Mouse (Mus musculus) myocyte (in vitro differentiated cells): ENCODE measurements around the gene Ubox5. TPM values are rescaled to one million over a fixed set of nuclear protein-coding genes. Genes with fewer than 3 reads are reported as not detected.
A peak's percentile ranks its signal among the peaks of the same experiment; 100 is the strongest.

ENCODE experiments used
- H3K27me3 ChIP-seq: one replicate; pipeline ENCODE4 v1.6.1; 2011; ENCODE audit not compliant: control insufficient read depth, insufficient read depth, insufficient read length
- H3K36me3 ChIP-seq: one replicate; pipeline ENCODE4 v1.6.1; 2011; ENCODE audit not compliant: control insufficient read depth, insufficient read depth
- H3K4me2 ChIP-seq: one replicate; pipeline ENCODE4 v1.6.1; 2011; ENCODE audit warnings: low read depth, control low read depth
- H3K4me3 ChIP-seq: one replicate; pipeline ENCODE4 v1.5.1; 2011; ENCODE audit warnings: mild to moderate bottlenecking, control low read depth, moderate library complexity
- H3K79me2 ChIP-seq: one replicate; pipeline ENCODE4 v1.6.1; 2011; ENCODE audit not compliant: control insufficient read depth, insufficient read depth
- H3ac ChIP-seq: one replicate; pipeline ENCODE4 v1.6.1; 2011; ENCODE audit not compliant: control insufficient read depth, insufficient read length
- CEBPB ChIP-seq: IDR thresholded peaks from 2 replicates; pipeline ENCODE4 v1.6.1; 2011; ENCODE audit warnings: mild to moderate bottlenecking, moderate library complexity; ENCODE audit not compliant: poor library complexity, insufficient read depth, severe bottlenecking
- E2F4 ChIP-seq: IDR thresholded peaks from one replicate; pipeline ENCODE4 v1.6.1; 2011; ENCODE audit warnings: mild to moderate bottlenecking, control low read depth, moderate library complexity; ENCODE audit not compliant: insufficient read depth
- MAX ChIP-seq: IDR thresholded peaks from one replicate; pipeline ENCODE4 v1.6.1; 2011; ENCODE audit warnings: low read depth, mild to moderate bottlenecking, control low read depth
- MYOD1 ChIP-seq, 3 experiments: IDR thresholded peaks; one replicate each; pipeline ENCODE4 v1.6.1; 2011; ENCODE audit warnings: control low read depth in 2 of 3, low read depth in 2 of 3, mild to moderate bottlenecking in 2 of 3, moderate library complexity in 1 of 3; ENCODE audit not compliant: insufficient read length in 2 of 3, control insufficient read depth in 1 of 3
- MYOG ChIP-seq, 3 experiments: IDR thresholded peaks; one replicate each; pipeline ENCODE4 v1.6.1; 2011; ENCODE audit warnings: control low read depth in 2 of 3, low read depth in 2 of 3, mild to moderate bottlenecking in 2 of 3; ENCODE audit not compliant: insufficient read length in 2 of 3, control insufficient read depth in 1 of 3, insufficient read depth in 1 of 3
- POLR2A ChIP-seq: IDR thresholded peaks from one replicate; pipeline ENCODE4 v1.6.1; 2011; ENCODE audit warnings: low read depth, mild to moderate bottlenecking, control low read depth, moderate library complexity; ENCODE audit not compliant: insufficient read length
- POLR2AphosphoS2 ChIP-seq: IDR thresholded peaks from one replicate; pipeline ENCODE4 v1.6.1; 2011; ENCODE audit warnings: low read depth, control low read depth; ENCODE audit not compliant: insufficient read length
- REST ChIP-seq: IDR thresholded peaks from one replicate; pipeline ENCODE4 v1.6.1; 2011; ENCODE audit warnings: mild to moderate bottlenecking, control low read depth, moderate library complexity; ENCODE audit not compliant: insufficient read depth, insufficient read length
- SRF ChIP-seq: IDR thresholded peaks from one replicate; pipeline ENCODE4 v1.6.1; 2011; ENCODE audit warnings: low read depth; ENCODE audit not compliant: control insufficient read depth, insufficient read length
- TCF12 ChIP-seq: IDR thresholded peaks from one replicate; pipeline ENCODE4 v1.6.1; 2011; ENCODE audit warnings: mild to moderate bottlenecking, control low read depth; ENCODE audit not compliant: poor library complexity, insufficient read depth, severe bottlenecking
- TCF3 ChIP-seq: IDR thresholded peaks from one replicate; pipeline ENCODE4 v1.6.1; 2011; ENCODE audit warnings: low read depth, control low read depth; ENCODE audit not compliant: insufficient read length
- USF1 ChIP-seq: IDR thresholded peaks from one replicate; pipeline ENCODE4 v1.6.1; 2011; ENCODE audit warnings: low read depth, mild to moderate bottlenecking, control low read depth, moderate library complexity
- polyA plus RNA-seq: library from polyadenylated mRNA; unstranded; fragments of >200 nt; fragmentation: generic; extraction: Trizol; gene quantifications from one replicate; pipeline ENCODE4 v1.2.1, GENCODE M21; 2012; ENCODE audit warnings: missing spikeins

Ubox5 gene
- polyA plus RNA-seq, result 5.4 TPM

GRCm38 (mm10) chr2:130629839-130630203, at the start of gene Ubox5, which contains the start of gene Fastkd5:
TSS of gene Ubox5 (minus strand) at chr2:130630038.
TSS of gene Fastkd5 (minus strand) at chr2:130630027.
- Histone ChIP-seq H3K79me2 (peaks cover 44% of the 10 kb centered on the region), H3K27me3 (no peaks in the 10 kb centered on the region), H3K36me3 (peaks cover 14% of the 10 kb centered on the region), H3K4me3 (peak within 1 kb of the TSS; percentile 89), H3K4me2 (peak within 1 kb of the TSS; percentile 94), H3ac (peak within 1 kb of the TSS; percentile 73)
- TF ChIP-seq POLR2AphosphoS2 (peak; percentile 42), MYOG (IDR thresholded peaks at IDR 0.05; ENCODE audit: control insufficient read depth in 1 of 3, insufficient read depth in 1 of 3, insufficient read length in 2 of 3, low read depth in 2 of 3) (no peak), E2F4 (no peak), MAX (no peak), POLR2A (peak; percentile 59), TCF3 (no peak), SRF (no peak), TCF12 (no peak), USF1 (no peak)

- TF ChIP-seq MYOG (IDR thresholded peaks at IDR 0.05; ENCODE audit: control insufficient read depth in 1 of 3, insufficient read depth in 1 of 3, insufficient read length in 2 of 3, low read depth in 2 of 3) (no peak), E2F4 (no peak), TCF3 (no peak), USF1 (no peak), MYOD1 (IDR thresholded peaks at IDR 0.05; ENCODE audit: control insufficient read depth in 1 of 3, insufficient read length in 2 of 3, low read depth in 2 of 3) (no peak), CEBPB (no peak), SRF (no peak), TCF12 (no peak), MAX (no peak), REST (no peak), POLR2A (no peak), POLR2AphosphoS2 (no peak)
- H3K79me2 ChIP-seq, result no peaks in the 10 kb centered on the region
- peaks cover 56% of the 10 kb centered on the region for H3K36me3 ChIP-seq
- H3ac ChIP-seq, result no peak overlapping the region
- H3K4me2 ChIP-seq, result no peak overlapping the region
- no peaks in the 10 kb centered on the region for H3K27me3 ChIP-seq
- H3K4me3 ChIP-seq, result no peak overlapping the region
Observed at GRCm38 (mm10) chr2:130679154-130679553, 49.3 kb upstream of the Ubox5 start.

GRCm38 (mm10) chr2:130677211-130677610, 47.4 kb upstream of the Ubox5 start:
- no peak overlapping the region for H3K4me3 ChIP-seq
- H3K4me2 ChIP-seq, result no peak overlapping the region
- no peaks in the 10 kb centered on the region for H3K27me3 ChIP-seq
- TF ChIP-seq CEBPB, result no peak
- TF ChIP-seq POLR2AphosphoS2, result no peak
- TF ChIP-seq MYOD1 (IDR thresholded peaks at IDR 0.05; ENCODE audit: control insufficient read depth in 1 of 3, insufficient read length in 2 of 3, low read depth in 2 of 3), result no peak
- no peak for TF ChIP-seq E2F4
- no peak for TF ChIP-seq USF1
- no peak for TF ChIP-seq POLR2A
- no peak for TF ChIP-seq MAX
- no peak for TF ChIP-seq REST
- TF ChIP-seq SRF, result no peak
- no peak for TF ChIP-seq TCF3
- no peak for TF ChIP-seq MYOG (IDR thresholded peaks at IDR 0.05; ENCODE audit: control insufficient read depth in 1 of 3, insufficient read depth in 1 of 3, insufficient read length in 2 of 3, low read depth in 2 of 3)
- no peak for TF ChIP-seq TCF12
- H3ac ChIP-seq, result no peak overlapping the region
- H3K36me3 ChIP-seq, result peaks cover 66% of the 10 kb centered on the region
- no peaks in the 10 kb centered on the region for H3K79me2 ChIP-seq

DNA sequence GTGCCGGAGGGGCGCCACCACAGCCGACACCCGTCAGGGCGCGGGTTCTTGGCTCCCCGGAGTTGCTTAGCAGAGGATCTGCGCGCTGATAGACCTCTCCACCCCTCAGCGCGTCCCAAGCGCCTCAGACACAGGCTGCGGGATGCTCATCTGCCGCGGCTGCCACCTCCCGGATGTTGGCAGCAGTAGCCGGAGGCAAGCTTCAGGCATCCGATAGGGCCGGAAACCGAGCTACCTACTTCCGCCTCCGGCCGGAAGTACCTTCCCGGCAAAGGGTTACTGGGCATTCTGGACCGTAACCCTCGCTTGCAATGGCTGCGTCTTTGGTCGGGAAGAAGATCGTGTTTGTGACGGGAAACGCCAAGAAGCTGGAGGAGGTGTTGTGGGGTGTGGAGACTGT, 37.7 kb upstream of the Ubox5 start, which contains the start of gene Itpa:
TSS of gene Itpa (plus strand) at position 52 of the 400 bp plus-strand sequence.
- H3K27me3 ChIP-seq, result no peaks in the 10 kb centered on the region
- H3ac ChIP-seq, result peak within 1 kb of the TSS; percentile 4
- peak within 1 kb of the TSS; percentile 81 for H3K4me3 ChIP-seq
- H3K4me2 ChIP-seq, result peak within 1 kb of the TSS; percentile 88
- H3K36me3 ChIP-seq, result peaks cover 14% of the 10 kb centered on the region
- TF ChIP-seq MYOD1 (IDR thresholded peaks at IDR 0.05; ENCODE audit: control insufficient read depth in 1 of 3, insufficient read length in 2 of 3, low read depth in 2 of 3), result no peak
- TF ChIP-seq POLR2AphosphoS2, result peak; percentile 82
- no peak for TF ChIP-seq TCF12
- TF ChIP-seq E2F4, result no peak
- no peak for TF ChIP-seq TCF3
- TF ChIP-seq CEBPB, result no peak
- no peak for TF ChIP-seq MYOG (IDR thresholded peaks at IDR 0.05; ENCODE audit: control insufficient read depth in 1 of 3, insufficient read depth in 1 of 3, insufficient read length in 2 of 3, low read depth in 2 of 3)
- TF ChIP-seq POLR2A, result peak; percentile 81
- peaks cover 39% of the 10 kb centered on the region for H3K79me2 ChIP-seq
